Mouse (Mus musculus): ENCODE results near the gene Guk1. TPM values are rescaled to one million over a fixed set of nuclear protein-coding genes. Genes with fewer than 3 reads are reported as not detected.

The Guk1 gene
- total RNA-seq, 2 experiments from 2014 or later: 62.2 to 68.3 TPM

Other genes with a start within 250 kb of the Guk1 start
- gene Hist3h2ba, start 243.3 kb downstream of the Guk1 start, total RNA-seq (2021): 1 to 10 TPM; 4.5 to 5.8 TPM
- 10 to 100 TPM; 20.0 to 21.8 TPM for gene Hist3h2a, start 237.5 kb downstream of the Guk1 start, total RNA-seq (2021)
- gene Trim17, start 237.5 kb downstream of the Guk1 start, total RNA-seq (2021): under 1 TPM; 0.10 to 0.26 TPM
- gene Trim11, start 214.1 kb downstream of the Guk1 start, total RNA-seq (2021): 10 to 100 TPM; 23.7 to 25.5 TPM
- gene Obscn, start 55.8 kb downstream of the Guk1 start, total RNA-seq (2021): under 1 TPM; 0.93 to 0.95 TPM
- gene Iba57, start 28.5 kb downstream of the Guk1 start, total RNA-seq (2021): 10 to 100 TPM; 18.5 to 22.2 TPM
- under 1 TPM; 0.40 TPM for gene Gjc2, start 9.0 kb downstream of the Guk1 start, total RNA-seq (2021)
- gene Mrpl55, start 10.3 kb upstream of the Guk1 start, total RNA-seq (2021): 10 to 100 TPM; 46.1 to 60.7 TPM
- 10 to 100 TPM; 25.2 to 29.2 TPM for gene 2310033P09Rik, start 16.1 kb upstream of the Guk1 start, total RNA-seq (2021)
- gene Arf1, start 36.1 kb upstream of the Guk1 start, total RNA-seq (2021): 100 to 1,000 TPM; 461 to 465 TPM
- not detected for gene Wnt3a, start 98.5 kb upstream of the Guk1 start, total RNA-seq (2021)
- gene Wnt9a, start 114.7 kb upstream of the Guk1 start, total RNA-seq (2021): 1 to 10 TPM; 1.3 to 1.5 TPM
- not detected for gene Prss38, start 183.4 kb upstream of the Guk1 start, total RNA-seq (2021)

Data from adrenal gland, postnatal 36 days (tissue).